Mouse (Mus musculus): Measurements from ENCODE around the gene 4930578C19Rik.
"Not testable (repeated sequence)": the region's sequence is repeated elsewhere in the genome, so short reads cannot be mapped to it uniquely, and the experiment has no call there.

The 4930578C19Rik gene

GRCm38 (mm10) chrX:18461198-18461601, at the start of gene 4930578C19Rik:
4930578C19Rik (minus strand) TSS chrX:18461397.
- DNase-seq (ENCODE audit: low spot score) = no peak

- DNase-seq (ENCODE audit: low spot score) = no peak
These were observed 6.5 kb upstream of the 4930578C19Rik start for GRCm38 (mm10) chrX:18467690-18468089.

GRCm38 (mm10) chrX:18462879-18463278, 1.7 kb upstream of the 4930578C19Rik start:
- no peak for DNase-seq (ENCODE audit: low spot score)

DNA sequence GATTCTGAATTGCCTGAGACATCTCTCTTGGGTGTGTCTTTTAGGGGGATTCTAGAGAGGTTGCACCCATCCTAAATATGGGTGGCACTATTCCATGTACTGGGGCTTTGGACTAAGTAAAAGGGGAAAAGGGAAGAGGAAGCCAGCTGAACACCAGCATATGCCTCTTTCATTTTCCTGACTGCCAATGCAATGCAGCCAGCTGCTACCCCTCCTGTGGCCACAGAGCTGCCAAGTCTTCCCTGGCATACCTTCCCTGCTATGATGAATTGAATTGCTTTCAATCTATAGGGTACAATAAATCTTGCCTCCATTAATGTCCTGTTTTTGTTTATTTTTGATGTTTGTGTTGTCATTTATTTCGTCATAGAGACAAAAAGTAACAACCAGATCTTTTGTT, 9.6 kb downstream of the 4930578C19Rik start:
- no peak for DNase-seq (ENCODE audit: low spot score)

GRCm38 (mm10) chrX:18442066-18442465, 19.1 kb downstream of the 4930578C19Rik start:
- DNase-seq (ENCODE audit: low spot score) = no peak

GRCm38 (mm10) chrX:18425451-18425850, 35.7 kb downstream of the 4930578C19Rik start:
- DNase-seq (ENCODE audit: low spot score) = no peak

- no peak for DNase-seq (ENCODE audit: low spot score)
These were observed 38.0 kb downstream of the 4930578C19Rik start for GRCm38 (mm10) chrX:18423206-18423605.

GRCm38 (mm10) chrX:18420161-18420784, 40.9 kb downstream of the 4930578C19Rik start:
- no peak for DNase-seq (ENCODE audit: low spot score)

DNA sequence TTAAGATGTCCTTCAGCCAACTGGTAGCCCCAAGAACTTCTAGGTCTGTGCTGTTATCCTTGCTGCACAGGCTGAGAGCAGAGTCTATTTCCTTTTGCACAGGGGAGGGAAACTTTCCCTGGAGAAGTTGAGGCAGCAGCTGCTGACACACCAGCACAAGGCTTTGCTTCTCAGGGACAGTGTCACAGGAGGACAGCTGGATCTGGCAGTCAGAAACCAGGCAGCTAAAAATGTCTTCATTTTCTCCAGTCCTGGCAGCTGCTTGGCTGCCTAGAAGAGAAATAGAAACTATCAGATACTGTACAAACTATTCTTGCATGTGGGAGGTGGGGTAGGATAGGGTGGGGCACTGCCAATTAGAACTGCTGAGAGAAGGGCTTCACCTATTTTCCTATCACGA, 42.2 kb downstream of the 4930578C19Rik start:
- no peak for DNase-seq (ENCODE audit: low spot score)

DNA sequence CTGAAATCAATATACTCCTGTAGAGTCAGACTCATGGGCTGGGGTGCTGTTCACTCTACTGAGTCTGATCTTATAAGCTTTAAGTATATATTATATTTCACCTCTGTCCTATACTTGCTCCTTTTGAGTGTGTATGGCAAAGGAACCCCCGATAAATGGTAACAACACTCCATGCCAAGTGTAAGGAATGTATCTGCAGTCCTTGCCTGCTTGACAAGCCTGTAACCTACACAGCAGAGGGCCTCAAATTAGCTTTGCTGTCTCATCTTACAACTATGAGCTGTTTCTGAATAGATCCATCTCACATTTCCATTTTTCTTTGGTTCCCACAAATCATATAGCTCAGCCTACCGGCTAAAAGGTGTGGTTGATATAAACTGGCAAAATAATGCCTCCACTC, 46.6 kb downstream of the 4930578C19Rik start:
- no peak for DNase-seq (ENCODE audit: low spot score)

DNA sequence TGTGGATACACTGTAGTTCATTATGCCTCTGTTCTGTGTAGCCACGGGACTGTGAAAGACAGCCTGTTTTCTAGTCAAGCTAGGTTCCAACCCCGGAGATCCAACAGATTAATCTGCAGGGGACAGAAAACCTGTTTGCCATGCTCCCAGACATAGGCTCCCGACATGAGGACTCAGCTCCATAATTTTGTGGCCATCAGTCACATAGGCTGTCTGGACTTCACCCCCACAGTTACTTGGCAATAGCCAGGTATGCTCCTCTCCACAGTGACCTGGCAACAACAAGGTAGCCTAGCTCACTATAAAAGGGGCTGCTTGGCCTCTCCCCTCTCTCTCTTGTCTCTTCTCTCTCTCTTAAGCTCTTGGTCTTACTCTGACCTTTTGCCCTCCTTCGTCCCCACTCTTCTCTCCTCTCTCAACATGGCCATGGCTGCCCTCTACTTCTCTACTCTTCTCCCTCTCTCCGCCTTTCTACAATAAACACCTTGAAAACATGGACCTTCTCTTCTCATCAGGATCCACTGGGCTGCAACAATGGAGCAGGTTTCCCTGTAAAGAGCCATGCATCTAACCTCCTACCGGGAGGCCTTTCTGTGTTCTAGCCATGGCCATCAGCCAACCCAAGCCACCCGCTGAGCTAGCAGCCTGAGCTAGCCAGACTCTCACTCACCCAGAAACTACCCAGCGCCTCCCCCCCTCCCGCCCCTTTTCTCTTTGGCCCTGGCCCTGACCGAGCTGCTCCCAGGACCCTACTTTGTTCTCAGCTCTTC, 49.9 kb downstream of the 4930578C19Rik start:
- no peak for DNase-seq (ENCODE audit: low spot score)

DNA sequence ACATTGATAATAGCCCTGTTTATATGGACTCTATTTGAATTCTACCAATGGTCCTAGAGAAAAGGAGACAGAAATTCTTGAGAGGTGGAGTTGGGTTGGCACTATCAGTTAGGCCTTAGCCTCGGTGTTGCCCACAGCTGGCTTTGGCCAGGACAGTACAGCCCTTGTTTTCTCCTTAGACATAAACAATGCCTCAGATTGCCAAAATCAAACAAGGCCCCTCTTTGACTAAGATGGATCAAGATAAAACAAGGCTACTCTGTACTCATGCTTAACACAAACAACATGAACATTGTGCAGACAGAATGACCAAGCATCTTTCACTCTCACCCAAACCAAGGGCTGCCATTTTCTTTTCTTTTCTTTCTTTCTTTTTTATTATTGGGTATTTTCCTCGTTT, 51.6 kb downstream of the 4930578C19Rik start:
- no peak for DNase-seq (ENCODE audit: low spot score)

- no peak for DNase-seq (ENCODE audit: low spot score)
These were observed 58.9 kb downstream of the 4930578C19Rik start for GRCm38 (mm10) chrX:18402296-18402695.

DNA sequence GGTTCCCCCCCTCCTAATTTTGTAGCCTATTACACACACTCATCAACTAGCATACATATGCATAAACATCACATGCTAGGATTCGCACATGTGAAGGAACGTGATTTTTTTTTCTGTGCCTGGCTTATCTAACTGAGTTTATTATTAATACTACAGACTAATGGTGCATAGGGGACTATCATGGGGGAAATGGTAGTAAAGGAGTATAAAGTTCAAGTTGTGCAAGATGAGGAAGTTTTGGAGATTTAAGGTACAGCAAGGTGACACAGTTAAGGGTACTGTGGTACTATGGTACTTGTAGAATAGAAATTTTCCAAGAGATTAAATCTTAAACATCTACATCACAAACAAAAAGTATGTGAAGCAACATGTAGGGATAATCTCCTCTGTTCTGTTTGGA, 64.5 kb downstream of the 4930578C19Rik start:
- no peak for DNase-seq (ENCODE audit: low spot score)

DNA sequence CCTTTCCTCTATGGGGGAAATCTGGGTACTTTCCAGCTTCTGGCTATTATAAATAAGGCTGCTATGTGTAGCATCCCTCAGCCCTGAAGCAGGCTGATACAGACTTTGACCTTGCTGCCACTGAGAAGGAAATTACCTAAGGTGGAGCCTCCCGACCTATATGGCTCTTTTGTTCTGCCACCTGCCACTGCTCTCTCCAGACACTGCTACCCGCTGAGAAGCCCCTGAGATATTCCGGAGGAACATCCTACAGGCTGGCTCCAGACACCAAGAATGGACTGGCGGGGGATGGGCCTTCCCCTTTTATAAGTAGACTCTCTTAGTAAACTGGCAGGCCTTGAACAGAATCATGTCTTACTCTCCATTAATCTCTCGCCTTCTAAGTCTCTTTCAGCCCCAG, 77.0 kb downstream of the 4930578C19Rik start:
- not testable (repeated sequence) for DNase-seq (ENCODE audit: low spot score)

All from spleen, adult 12 weeks (tissue).